Mouse (Mus musculus) frontal cortex, adult 2 months (tissue): ENCODE results near the gene Etv1. TPM values are rescaled to one million over a fixed set of nuclear protein-coding genes. Genes with fewer than 3 reads are reported as not detected.

Experiments
- DNase-seq, 2 experiments: peaks; one replicate each; pipeline ENCODE4 v3.0.0; 2022; ENCODE audit warnings: low spot score in 1 of 2; ENCODE audit errors: extremely low spot score in 1 of 2
- polyA plus RNA-seq: library from polyadenylated mRNA; depleted of rRNA; stranded (reverse); fragments of >200 nt; gene quantifications from 2 replicates; pipeline ENCODE4 v1.2.3, GENCODE M21; 2012

The Etv1 gene
- polyA plus RNA-seq, 1 experiment, result 48.2 TPM

GRCm38 (mm10) chr12:38906314-38906713, 127.1 kb downstream of the Etv1 start:
- DNase-seq, result no peak

- DNase-seq, result no peak
Measured at GRCm38 (mm10) chr12:38906812-38907211, 127.6 kb downstream of the Etv1 start.

- no peak for DNase-seq
Measured at GRCm38 (mm10) chr12:38908947-38909346, 129.8 kb downstream of the Etv1 start.
